ENCODE assay signal across 16 mouse cellular contexts in genomic region chr4:100058631-100059030, GRCm38 (mm10). TPM values are rescaled to one million over a fixed set of nuclear protein-coding genes. Genes with fewer than 3 reads are reported as not detected.
"Had no signal": no experiment of that assay in that cellular context is flagged by ENCODE, and none has a peak within 500 bp of the region (broad histone marks: within the 10 kb centered on the region; RNA-seq: fewer than 3 reads in every experiment).

No protein-coding gene starts in this region.

- ATAC-seq: midbrain, embryonic 16.5 days had no signal

- H3K9me3 ChIP-seq: midbrain, embryonic 12.5 days; neural tube, embryonic 13.5 days; neural tube, embryonic 15.5 days had no signal

- H3K9ac ChIP-seq: lung, embryonic 14.5 days; midbrain, embryonic 12.5 days; neural tube, embryonic 13.5 days; neural tube, embryonic 15.5 days had no signal

- H3K27ac ChIP-seq: midbrain, embryonic 12.5 days; neural tube, embryonic 13.5 days; neural tube, embryonic 15.5 days had no signal

- H3K4me2 ChIP-seq: lung, embryonic 14.5 days; midbrain, embryonic 12.5 days; neural tube, embryonic 13.5 days; neural tube, embryonic 15.5 days had no signal

- DNase-seq: lung, adult 18-20 months; lung, embryonic 14.5 days; lung, postnatal 10 days; lung, postnatal 4 days; midbrain, embryonic 14.5 days; retina, postnatal 1 day; right cerebral cortex, adult 18-20 months; thymus, adult 18-20 months; thymus, postnatal 14 days; thymus, postnatal 36 days had no signal

- H3K4me1 ChIP-seq: neural tube, embryonic 13.5 days; neural tube, embryonic 15.5 days had no signal

- H3K36me3 ChIP-seq: midbrain, embryonic 12.5 days; neural tube, embryonic 13.5 days; neural tube, embryonic 15.5 days had no signal

- H3K4me3 ChIP-seq: midbrain, embryonic 12.5 days; myocyte; neural tube, embryonic 13.5 days; neural tube, embryonic 15.5 days had no signal

- H3K27me3 ChIP-seq: neural tube, embryonic 13.5 days; neural tube, embryonic 15.5 days had no signal

RNA-seq across cellular contexts. Expression of gene Ror1, which starts 37.0 kb away (rescaled TPM):
- total RNA-seq: megakaryocyte-erythroid progenitor cell, adult 5-6 weeks had no signal
